Mouse (Mus musculus) olfactory bulb, adult 2 months (tissue): ENCODE measurements around the gene Prdm11.

Experiments
- CTCF ChIP-seq: fragments of 200-500 bp; IDR thresholded peaks from 2 replicates; pipeline ENCODE4 v1.5.1; 2012; ENCODE audit warnings: low read depth, mild to moderate bottlenecking, low read length, moderate library complexity; ENCODE audit not compliant: insufficient read depth
- POLR2A ChIP-seq: fragments of 200-500 bp; IDR thresholded peaks from 2 replicates; pipeline ENCODE4 v1.6.1; 2012; ENCODE audit warnings: mild to moderate bottlenecking, low read depth, low read length, moderate library complexity; ENCODE audit not compliant: insufficient read depth

DNA sequence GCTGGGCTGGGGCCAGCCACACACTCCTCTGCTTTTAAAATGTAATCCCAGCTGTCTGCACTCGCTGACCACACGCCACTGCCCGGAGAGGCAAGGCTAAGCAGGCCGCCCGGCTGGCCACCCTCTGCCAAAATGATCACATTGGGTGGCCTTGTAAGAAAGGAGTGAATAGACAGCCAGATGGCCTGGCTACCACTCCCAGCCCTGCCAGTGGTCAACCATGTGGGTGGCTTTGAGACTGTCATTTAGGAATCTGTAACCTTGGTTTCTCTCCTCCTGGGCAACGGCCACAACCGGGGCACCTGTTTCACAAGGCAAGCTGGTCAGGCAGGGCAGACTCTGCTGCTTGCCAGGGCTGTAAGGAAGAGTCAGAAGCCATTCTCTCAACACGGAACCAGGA lies 13.9 kb downstream of the Prdm11 start:
- TF ChIP-seq CTCF = no peak
- TF ChIP-seq POLR2A = no peak
